Mouse (Mus musculus) megakaryocyte, embryonic 14.5 days (primary cell): Measurements from ENCODE around the gene Gm17409.

ENCODE experiments used
- FLI1 ChIP-seq: IDR thresholded peaks from 2 replicates; pipeline ENCODE4 v1.6.1; 2012; ENCODE audit warnings: low read length, inconsistent platforms, mixed read lengths
- GATA1 ChIP-seq: IDR thresholded peaks from 3 replicates; pipeline ENCODE4 v1.6.1; 2012; ENCODE audit warnings: mixed read lengths, low read length, inconsistent platforms, borderline replicate concordance

DNA sequence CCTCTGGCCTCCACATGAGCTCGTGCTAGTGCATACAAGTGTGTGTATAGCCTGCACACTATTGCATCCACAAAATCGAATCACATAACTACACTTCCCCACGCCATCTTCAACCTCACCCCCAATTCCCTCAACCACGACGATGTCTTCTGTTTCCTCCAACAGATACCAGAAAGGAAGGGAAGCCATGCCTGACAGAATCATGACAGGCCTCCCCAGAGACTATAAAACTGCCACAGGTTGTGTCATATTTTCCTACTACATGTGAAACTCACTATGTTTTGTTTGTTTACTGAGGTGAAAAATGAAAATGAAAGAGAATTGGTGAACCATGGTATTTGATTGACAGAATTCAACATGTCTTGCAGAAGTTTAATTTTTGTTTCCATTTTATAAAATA, 46.6 kb upstream of the Gm17409 start:
- no peak for TF ChIP-seq GATA1
- no peak for TF ChIP-seq FLI1
